Mouse (Mus musculus) intestine, embryonic 15.5 days (tissue): ENCODE measurements around the gene Tcf7. TPM values are rescaled to one million over a fixed set of nuclear protein-coding genes. Genes with fewer than 3 reads are reported as not detected.
A peak's percentile ranks its signal among the peaks of the same experiment; 100 is the strongest.

Experiments used
- ATAC-seq: fragments of 200-750 bp; cut with Nextera tagmentation; 2 replicates; pipeline ENCODE4 v1.8.0; 2017; ENCODE audit warnings: moderate TSS enrichment, moderate library complexity
- H3K27ac ChIP-seq: fragments of 300-500 bp; sonication (generic); 2 replicates; pipeline ENCODE4 v1.5.1; 2015; ENCODE audit warnings: mild to moderate bottlenecking, inconsistent platforms
- H3K27me3 ChIP-seq: fragments of 300-500 bp; sonication (generic); replicated peaks from 2 replicates; pipeline ENCODE4 v1.6.1; 2015; ENCODE audit warnings: inconsistent platforms
- H3K36me3 ChIP-seq: fragments of 300-500 bp; sonication (generic); 2 replicates; pipeline ENCODE4 v1.6.1; 2015; ENCODE audit warnings: inconsistent platforms
- H3K4me1 ChIP-seq: fragments of 300-500 bp; sonication (generic); replicated peaks from 2 replicates; pipeline ENCODE4 v1.6.1; 2015; ENCODE audit warnings: inconsistent platforms
- H3K4me2 ChIP-seq: fragments of 300-500 bp; sonication (generic); replicated peaks from 2 replicates; pipeline ENCODE4 v1.6.1; 2015; ENCODE audit warnings: mild to moderate bottlenecking, inconsistent platforms
- H3K4me3 ChIP-seq: fragments of 300-500 bp; sonication (generic); replicated peaks from 2 replicates; pipeline ENCODE4 v1.5.1; 2015; ENCODE audit warnings: inconsistent platforms
- H3K9ac ChIP-seq: fragments of 300-500 bp; sonication (generic); 2 replicates; pipeline ENCODE4 v1.6.1; 2015; ENCODE audit warnings: inconsistent platforms
- H3K9me3 ChIP-seq: fragments of 300-500 bp; sonication (generic); 2 replicates; pipeline ENCODE4 v1.6.1; 2016; ENCODE audit warnings: inconsistent platforms
- WGBS: fragments of 180-500 bp; shearing (Covaris S2); methylation state at CpG from one replicate; pipeline ENCODE4 v1.1.7; 2015; 5-methylcytosine and 5-hydroxymethylcytosine counted together
- polyA plus RNA-seq: library from polyadenylated mRNA; unstranded; fragments of >200 nt; fragmentation: Nextera tagmentation; extraction: Ambion mirVana; gene quantifications from 2 replicates; pipeline ENCODE4 v1.2.1, GENCODE M21; 2015

Tcf7 gene
- polyA plus RNA-seq, 1 experiment from 2014 or later, result 8.2 TPM

DNA sequence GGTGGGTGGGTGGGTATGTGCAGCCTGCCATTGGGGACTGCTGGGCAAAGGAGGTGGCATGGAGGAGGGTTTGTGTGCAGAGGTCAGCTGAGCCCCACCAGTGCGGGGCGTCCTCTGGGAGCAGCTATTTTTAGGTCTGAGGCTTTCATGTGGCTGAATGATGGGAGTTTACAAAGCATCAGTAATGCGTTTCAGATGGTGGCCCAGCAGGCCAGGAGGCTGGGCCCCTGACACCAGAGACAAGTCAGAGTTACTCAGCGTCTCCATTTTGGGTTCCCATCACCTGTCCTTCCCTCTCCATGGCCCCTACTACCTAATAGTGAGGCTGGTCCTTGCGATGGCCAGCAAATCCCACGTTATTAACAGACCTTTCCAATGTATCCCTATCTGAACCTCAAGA is 10.2 kb downstream of the Tcf7 start:
- no peaks in the 10 kb centered on the region for H3K27me3 ChIP-seq
- 71% methylated on average over 6 of the region's 6 CpGs for WGBS
- H3K27ac ChIP-seq, result no peak overlapping the region

GRCm38 (mm10) chr11:52271765-52272495 is 10.9 kb downstream of the Tcf7 start:
- Histone ChIP-seq H3K27me3 (no peaks in the 10 kb centered on the region), H3K9me3 (no peaks in the 10 kb centered on the region), H3K36me3 (no peaks in the 10 kb centered on the region), H3K27ac (no peak overlapping the region), H3K4me2 (no peak overlapping the region), H3K4me3 (no peak overlapping the region), H3K9ac (no peak overlapping the region), H3K4me1 (peaks cover 20% of the 10 kb centered on the region)
- ATAC-seq, result no peak
- 81% methylated on average over 8 of the region's 8 CpGs for WGBS

More for the DNA sequence above, 10.2 kb downstream of the Tcf7 start:
- H3K4me2 ChIP-seq, result no peak overlapping the region
- no peaks in the 10 kb centered on the region for H3K36me3 ChIP-seq
- no peak overlapping the region for H3K4me3 ChIP-seq
- no peaks in the 10 kb centered on the region for H3K9me3 ChIP-seq
- no peak overlapping the region for H3K9ac ChIP-seq
- no peak for ATAC-seq
- peaks cover 20% of the 10 kb centered on the region for H3K4me1 ChIP-seq

DNA sequence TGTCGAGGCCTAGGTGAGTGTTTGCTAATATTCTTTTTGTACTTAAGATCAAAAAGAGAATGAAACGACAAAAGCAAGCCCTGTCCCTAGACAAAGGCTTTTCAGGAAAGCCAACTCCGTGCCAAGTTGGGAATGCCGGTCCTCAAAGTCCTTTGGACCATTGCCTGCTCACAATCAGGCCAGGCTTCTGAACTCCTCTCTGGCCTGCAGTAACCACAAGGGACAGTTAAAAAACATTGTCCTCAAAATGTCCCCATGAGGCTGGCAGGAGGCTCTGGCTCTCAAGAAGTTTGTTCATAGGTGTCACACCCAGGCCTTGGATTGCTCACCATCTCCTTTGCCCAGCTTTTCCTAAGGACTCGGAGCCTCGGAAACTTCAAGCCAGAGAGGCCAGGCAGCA is 13.0 kb downstream of the Tcf7 start:
- Histone ChIP-seq H3K36me3 (no peaks in the 10 kb centered on the region), H3K27me3 (no peaks in the 10 kb centered on the region), H3K27ac (no peak overlapping the region), H3K4me2 (no peak overlapping the region), H3K4me1 (peaks cover 25% of the 10 kb centered on the region), H3K9ac (no peak overlapping the region), H3K4me3 (no peak overlapping the region), H3K9me3 (no peaks in the 10 kb centered on the region)
- ATAC-seq, result no peak
- WGBS, result 90% methylated on average over 6 of the region's 6 CpGs

DNA sequence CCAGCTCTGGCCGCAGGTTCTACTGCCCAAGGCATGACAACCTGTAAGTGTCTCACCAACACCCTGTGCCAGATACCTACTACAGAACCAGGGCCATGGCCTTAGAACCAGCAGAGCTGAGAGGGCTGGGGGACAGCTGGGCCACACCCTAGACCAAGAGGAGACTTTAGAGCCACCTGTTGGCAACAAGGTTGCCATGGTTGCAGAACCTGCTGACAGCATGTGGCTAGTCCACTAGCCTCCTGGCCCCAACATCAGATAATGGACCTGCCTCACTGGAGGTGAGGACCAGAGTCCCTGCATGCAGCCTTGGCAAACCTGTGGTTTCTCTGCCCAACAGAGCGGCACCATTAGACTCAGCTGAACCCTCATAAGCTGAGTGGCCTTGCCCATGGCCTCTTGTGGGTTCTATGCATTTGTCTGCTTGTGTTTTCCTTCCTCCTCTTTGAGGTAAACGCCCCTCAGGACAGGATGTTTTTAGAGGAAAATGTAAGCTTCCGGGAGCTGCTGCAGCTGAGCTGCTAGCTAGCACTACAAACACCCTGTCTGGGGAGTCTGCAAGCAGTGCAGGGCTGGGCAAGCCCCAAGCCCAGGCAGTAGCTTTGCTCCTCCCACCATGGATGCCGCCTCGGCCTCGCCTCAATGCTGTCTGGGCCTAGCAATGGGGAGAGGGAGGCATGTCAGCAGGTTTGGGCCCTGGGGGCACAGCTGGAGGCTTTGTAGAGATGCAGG is 14.5 kb downstream of the Tcf7 start:
- Histone ChIP-seq H3K27me3 (no peaks in the 10 kb centered on the region), H3K4me3 (no peak overlapping the region), H3K4me1 (peaks cover 25% of the 10 kb centered on the region), H3K36me3 (no peaks in the 10 kb centered on the region), H3K9me3 (no peaks in the 10 kb centered on the region), H3K27ac (peak overlapping the region; percentile 25), H3K9ac (no peak overlapping the region), H3K4me2 (no peak overlapping the region)
- ATAC-seq, result peak; percentile 73
- WGBS, result 45% methylated on average over 7 of the region's 7 CpGs

- Histone ChIP-seq H3K4me1 (peaks cover 18% of the 10 kb centered on the region; the same call in 1 of the 2 replicates), H3K4me2 (no peak overlapping the region), H3K27ac (no peak overlapping the region), H3K9me3 (no peaks in the 10 kb centered on the region), H3K27me3 (no peaks in the 10 kb centered on the region), H3K36me3 (no peaks in the 10 kb centered on the region), H3K4me3 (no peak overlapping the region), H3K9ac (no peak overlapping the region)
- WGBS, result 87% methylated on average over 5 of the region's 5 CpGs
- no peak for ATAC-seq
Observed at GRCm38 (mm10) chr11:52267271-52267670, 15.5 kb downstream of the Tcf7 start.

- no peak for ATAC-seq
- Histone ChIP-seq H3K27ac (no peak overlapping the region), H3K36me3 (no peaks in the 10 kb centered on the region), H3K4me2 (no peak overlapping the region), H3K9ac (no peak overlapping the region), H3K4me1 (peaks cover 16% of the 10 kb centered on the region; the same call in 1 of the 2 replicates), H3K27me3 (no peaks in the 10 kb centered on the region), H3K9me3 (no peaks in the 10 kb centered on the region), H3K4me3 (no peak overlapping the region)
- WGBS, result 42% methylated on average over 12 of the region's 12 CpGs
Observed at GRCm38 (mm10) chr11:52265616-52266307, 17.1 kb downstream of the Tcf7 start.

DNA sequence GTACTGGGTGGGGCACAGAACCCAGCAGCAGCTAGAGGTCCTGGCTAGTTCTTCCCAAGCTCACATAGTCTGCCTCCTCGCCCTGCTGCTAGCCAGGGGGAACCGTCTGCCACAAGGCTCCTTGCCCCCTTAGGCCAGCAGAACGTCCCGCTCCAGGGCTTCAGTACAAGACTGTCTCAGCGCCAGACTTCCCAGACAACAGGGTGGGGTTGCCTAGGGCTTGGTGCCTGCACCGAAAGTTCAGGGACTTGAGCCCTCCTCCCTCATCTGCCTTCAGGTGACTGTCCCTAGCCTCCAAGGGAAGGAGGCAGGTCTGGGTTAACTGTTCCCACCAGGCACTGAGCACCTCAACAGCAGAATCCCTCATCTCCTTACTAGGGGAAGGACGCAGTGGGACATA is 17.9 kb downstream of the Tcf7 start:
- no peak overlapping the region for H3K9ac ChIP-seq
- peaks cover 16% of the 10 kb centered on the region; the same call in 1 of the 2 replicates for H3K4me1 ChIP-seq
- no peaks in the 10 kb centered on the region for H3K9me3 ChIP-seq
- WGBS, result 76% methylated on average over 7 of the region's 7 CpGs
- ATAC-seq, result no peak
- no peak overlapping the region for H3K27ac ChIP-seq
- no peaks in the 10 kb centered on the region for H3K36me3 ChIP-seq
- no peak overlapping the region for H3K4me2 ChIP-seq
- H3K27me3 ChIP-seq, result no peaks in the 10 kb centered on the region
- no peak overlapping the region for H3K4me3 ChIP-seq

DNA sequence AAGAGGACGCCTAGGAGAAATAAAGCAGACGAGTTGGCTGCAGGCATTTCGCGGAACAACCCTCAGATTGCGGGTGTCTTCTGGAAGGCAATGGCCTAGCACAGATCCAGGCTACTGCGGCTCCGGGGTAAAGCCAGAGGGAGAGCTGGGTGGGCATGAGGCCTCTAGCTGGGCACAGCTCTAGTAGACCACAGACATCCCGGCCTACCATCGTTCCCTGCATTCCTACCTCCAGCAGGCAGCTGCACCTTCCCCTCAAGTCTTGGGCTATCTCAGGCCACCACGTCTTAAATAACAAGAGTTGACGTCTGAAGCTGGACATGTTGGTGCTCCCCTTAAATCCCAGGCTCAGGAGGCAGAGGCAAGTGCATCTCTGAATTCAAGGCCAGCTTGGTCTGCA is 20.5 kb downstream of the Tcf7 start:
- Histone ChIP-seq H3K4me3 (no peak overlapping the region), H3K4me1 (0 out of 2 replicates have a peak, but pooled peaks cover 8% of the 10 kb centered on the region), H3K27ac (no peak overlapping the region), H3K9me3 (no peaks in the 10 kb centered on the region), H3K27me3 (no peaks in the 10 kb centered on the region), H3K4me2 (no peak overlapping the region), H3K9ac (no peak overlapping the region), H3K36me3 (no peaks in the 10 kb centered on the region)
- ATAC-seq, result no peak
- 89% methylated on average over 11 of the region's 11 CpGs for WGBS

- Histone ChIP-seq H3K4me1 (0 out of 2 replicates have a peak, but pooled peaks cover 8% of the 10 kb centered on the region), H3K27ac (no peak overlapping the region), H3K9me3 (no peaks in the 10 kb centered on the region), H3K4me3 (no peak overlapping the region), H3K36me3 (no peaks in the 10 kb centered on the region), H3K27me3 (no peaks in the 10 kb centered on the region), H3K9ac (no peak overlapping the region), H3K4me2 (no peak overlapping the region)
- ATAC-seq, result no peak
- 54% methylated on average over 5 of the region's 5 CpGs for WGBS
Observed at GRCm38 (mm10) chr11:52261937-52262336, 20.9 kb downstream of the Tcf7 start.

GRCm38 (mm10) chr11:52260878-52261277 is 21.9 kb downstream of the Tcf7 start:
- Histone ChIP-seq H3K4me2 (no peak overlapping the region), H3K36me3 (no peaks in the 10 kb centered on the region), H3K27me3 (no peaks in the 10 kb centered on the region), H3K4me3 (no peak overlapping the region), H3K4me1 (0 out of 2 replicates have a peak, but pooled peaks cover 8% of the 10 kb centered on the region), H3K9me3 (no peaks in the 10 kb centered on the region), H3K27ac (no peak overlapping the region), H3K9ac (no peak overlapping the region)
- ATAC-seq, result no peak
- 81% methylated on average over 4 of the region's 4 CpGs for WGBS

- Histone ChIP-seq H3K36me3 (no peaks in the 10 kb centered on the region), H3K9me3 (no peaks in the 10 kb centered on the region), H3K4me3 (no peak overlapping the region), H3K4me2 (no peak overlapping the region), H3K27ac (no peak overlapping the region), H3K27me3 (no peaks in the 10 kb centered on the region), H3K9ac (no peak overlapping the region), H3K4me1 (0 out of 2 replicates have a peak, but pooled peaks cover 5% of the 10 kb centered on the region)
- ATAC-seq, result no peak
- 63% methylated on average over 5 of the region's 5 CpGs for WGBS
Observed at GRCm38 (mm10) chr11:52258711-52259110, 24.1 kb downstream of the Tcf7 start.

- H3K27ac ChIP-seq, result no peak overlapping the region
- no peak for ATAC-seq
Observed at GRCm38 (mm10) chr11:52257376-52257775, 25.4 kb downstream of the Tcf7 start.

More at GRCm38 (mm10) chr11:52257376-52257775, 25.4 kb downstream of the Tcf7 start:
- Histone ChIP-seq H3K4me1 (peaks cover 6% of the 10 kb centered on the region; the same call in 1 of the 2 replicates), H3K27me3 (no peaks in the 10 kb centered on the region), H3K4me2 (no peak overlapping the region), H3K36me3 (no peaks in the 10 kb centered on the region), H3K4me3 (no peak overlapping the region), H3K9me3 (no peaks in the 10 kb centered on the region), H3K9ac (no peak overlapping the region)
- WGBS, result 86% methylated on average over 3 of the region's 3 CpGs
